Mouse (Mus musculus): ENCODE data around the gene Pkib.

The Pkib gene

DNA sequence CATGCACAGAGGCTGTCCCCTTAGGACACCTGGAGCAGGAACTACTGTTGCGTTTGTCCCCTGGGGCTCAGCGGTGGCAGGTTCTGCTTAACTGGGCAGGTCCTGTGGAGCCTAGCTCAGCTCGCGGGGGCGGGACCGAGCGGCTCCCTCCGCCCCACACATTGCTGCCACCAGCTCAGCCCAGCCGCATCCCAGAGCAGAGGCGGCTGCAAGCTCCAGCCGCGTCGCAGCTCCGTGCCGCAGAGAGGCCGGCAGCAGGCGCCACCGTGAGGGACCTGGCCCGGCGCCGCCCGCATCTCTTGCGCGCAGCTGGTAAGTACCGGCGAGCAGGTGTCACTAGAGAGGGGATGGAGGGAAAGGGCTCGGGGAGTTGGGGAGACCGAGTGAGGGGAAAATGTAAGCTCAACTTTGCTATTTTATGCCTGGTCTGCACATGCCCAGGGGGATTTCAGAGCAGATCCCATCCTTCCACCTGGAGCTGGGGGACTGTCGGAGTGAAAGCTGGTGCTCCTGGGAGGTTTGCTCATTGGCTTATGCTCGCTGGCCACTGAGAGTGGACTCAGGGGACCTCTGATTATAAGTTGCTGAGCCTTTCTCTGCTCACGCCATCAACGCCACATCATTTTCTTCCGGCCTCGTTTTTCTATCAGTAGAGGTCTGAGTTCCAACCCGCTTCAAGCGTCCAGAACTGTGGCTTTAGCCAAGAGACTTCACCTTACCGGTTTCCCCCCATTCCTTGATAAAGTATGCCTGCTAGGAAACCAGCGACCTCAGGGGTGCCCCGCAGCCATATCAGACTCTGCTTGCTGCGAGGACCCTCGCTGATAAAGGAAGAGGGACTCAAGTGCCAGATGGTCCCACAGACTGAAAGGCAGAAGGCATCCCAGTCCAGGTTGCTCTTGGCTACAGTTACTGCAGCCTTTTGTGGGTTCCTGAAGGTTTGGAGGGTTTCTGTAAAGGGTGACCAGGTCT lies at the start of gene Pkib:
Gene Pkib, plus strand, starts transcription at position 86 of the 972 bp plus-strand sequence.
- DNase-seq (ENCODE audit: low read depth, low spot score): peak; percentile 24

DNA sequence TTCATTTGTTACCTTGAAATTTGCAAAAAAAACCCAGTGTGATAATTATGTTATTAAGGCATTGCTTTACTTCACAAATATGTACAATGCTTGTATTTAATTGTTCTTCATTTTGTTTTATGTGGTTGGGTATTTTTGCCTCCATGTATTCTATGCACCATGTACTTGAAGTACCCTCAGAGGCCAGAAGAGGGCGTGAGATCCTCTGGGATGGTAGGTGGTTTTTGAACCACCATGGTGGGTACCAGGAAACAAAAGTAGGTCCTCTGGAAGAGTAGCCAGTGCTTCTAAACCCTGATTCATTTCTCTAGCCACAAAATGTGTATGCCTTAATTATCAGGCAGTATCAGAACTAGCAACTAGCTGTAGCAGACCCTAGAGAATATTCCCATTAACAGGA lies 47.9 kb upstream of the Pkib start:
- no peak for DNase-seq (ENCODE audit: low read depth, low spot score)

DNA sequence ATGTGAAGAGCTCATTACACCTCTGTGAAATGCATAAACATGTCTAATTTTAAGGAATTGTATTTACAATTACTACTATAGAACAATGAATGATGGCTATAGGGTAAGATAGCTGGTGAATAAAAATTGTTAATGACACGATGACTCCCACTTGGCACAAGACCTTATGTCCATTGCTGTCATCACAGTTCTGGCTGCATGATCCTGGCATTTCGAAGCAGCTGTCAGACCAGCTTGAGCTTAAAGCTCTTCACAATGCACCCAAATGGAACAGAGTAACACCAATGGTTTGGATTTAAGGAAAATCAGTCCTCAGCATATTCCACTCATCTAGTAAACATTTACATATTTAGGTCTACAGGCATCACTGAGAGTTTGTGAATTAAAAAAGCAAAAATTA lies 37.5 kb upstream of the Pkib start:
- DNase-seq (ENCODE audit: low read depth, low spot score): no peak

- DNase-seq (ENCODE audit: low read depth, low spot score): no peak
Measured at GRCm38 (mm10) chr10:57597172-57597571, 34.6 kb upstream of the Pkib start.

DNA sequence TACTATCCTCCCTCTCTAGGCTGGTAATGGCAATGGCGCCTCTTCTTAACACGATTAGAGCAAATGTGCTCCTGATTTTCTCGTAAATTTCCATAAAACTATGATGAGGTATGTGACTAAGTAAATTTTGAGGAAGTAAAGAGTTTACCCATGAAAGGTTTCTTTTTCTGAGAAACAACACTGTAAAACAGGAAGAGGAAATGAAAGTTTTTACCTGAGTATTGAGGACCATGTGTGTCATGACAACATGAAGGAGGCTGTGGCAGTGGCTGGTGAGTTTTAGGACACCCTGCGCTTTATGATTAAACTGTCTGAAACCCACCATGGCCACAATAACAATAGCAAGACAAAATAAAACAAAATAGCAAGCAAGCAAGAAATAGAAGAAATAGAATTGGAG lies 28.8 kb upstream of the Pkib start:
- no peak for DNase-seq (ENCODE audit: low read depth, low spot score)

DNA sequence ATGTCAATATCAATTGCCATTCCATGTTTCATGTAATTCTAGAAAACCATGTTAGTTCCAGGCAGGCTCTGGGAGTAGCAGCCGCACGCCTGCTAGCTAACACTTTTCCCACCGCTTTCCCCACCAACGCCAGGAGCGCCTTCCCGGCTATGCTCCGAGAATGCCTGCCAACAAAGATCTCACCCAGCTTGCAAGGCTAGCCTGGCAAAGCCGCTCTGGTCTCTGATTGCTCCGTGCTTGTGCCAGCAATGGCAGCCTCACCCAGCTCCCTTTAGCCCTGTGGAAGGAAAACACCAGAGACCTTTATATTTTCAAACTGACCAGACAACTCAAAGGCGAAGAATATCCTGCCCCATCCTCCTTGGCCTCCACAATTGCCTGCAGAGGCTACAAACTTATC lies 8.5 kb upstream of the Pkib start:
- DNase-seq (ENCODE audit: low read depth, low spot score): no peak

GRCm38 (mm10) chr10:57627773-57628172 lies 4.0 kb upstream of the Pkib start:
- no peak for DNase-seq (ENCODE audit: low read depth, low spot score)

DNA sequence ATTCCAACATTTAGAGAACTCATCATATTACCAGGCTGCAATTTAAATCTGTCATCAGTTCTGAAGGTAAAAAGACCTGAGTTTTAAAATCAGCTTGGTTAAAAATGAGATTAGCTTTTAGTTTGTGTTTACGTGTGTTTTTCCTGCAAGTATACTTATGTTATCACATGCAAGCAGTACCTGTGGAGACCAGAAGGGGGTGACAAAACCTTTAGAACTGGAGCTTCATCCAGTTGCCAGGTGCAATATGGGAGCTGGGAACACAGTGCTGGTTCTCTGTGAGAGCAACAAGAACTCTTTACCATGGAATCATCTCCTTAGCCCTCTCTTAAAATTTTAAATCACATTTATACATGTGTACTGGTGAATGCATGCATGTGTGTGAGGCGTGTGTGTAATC lies 1.2 kb upstream of the Pkib start:
- DNase-seq (ENCODE audit: low read depth, low spot score): no peak

DNA sequence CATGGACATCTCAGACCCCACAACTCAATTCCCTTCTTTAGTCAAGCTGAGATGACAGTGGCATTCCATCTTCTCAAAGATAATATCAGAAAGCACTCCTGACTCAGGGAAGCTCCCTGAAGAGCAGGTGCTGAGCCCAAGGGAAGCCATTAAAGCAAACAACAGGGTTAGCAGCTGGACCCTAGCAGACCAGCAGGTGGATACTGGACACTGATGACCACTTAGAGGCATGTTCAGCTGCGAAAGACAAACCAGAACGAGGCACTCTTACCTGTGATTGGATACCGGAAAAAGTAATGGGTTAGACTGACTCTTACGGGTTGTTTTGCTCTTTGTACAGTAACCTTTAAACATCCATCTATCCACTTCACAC lies 1.1 kb downstream of the Pkib start:
- no peak for DNase-seq (ENCODE audit: low read depth, low spot score)

- DNase-seq (ENCODE audit: low read depth, low spot score): no peak
Measured at GRCm38 (mm10) chr10:57636970-57637369, 5.2 kb downstream of the Pkib start.

- no peak for DNase-seq (ENCODE audit: low read depth, low spot score)
Measured at GRCm38 (mm10) chr10:57638250-57638649, 6.5 kb downstream of the Pkib start.

DNA sequence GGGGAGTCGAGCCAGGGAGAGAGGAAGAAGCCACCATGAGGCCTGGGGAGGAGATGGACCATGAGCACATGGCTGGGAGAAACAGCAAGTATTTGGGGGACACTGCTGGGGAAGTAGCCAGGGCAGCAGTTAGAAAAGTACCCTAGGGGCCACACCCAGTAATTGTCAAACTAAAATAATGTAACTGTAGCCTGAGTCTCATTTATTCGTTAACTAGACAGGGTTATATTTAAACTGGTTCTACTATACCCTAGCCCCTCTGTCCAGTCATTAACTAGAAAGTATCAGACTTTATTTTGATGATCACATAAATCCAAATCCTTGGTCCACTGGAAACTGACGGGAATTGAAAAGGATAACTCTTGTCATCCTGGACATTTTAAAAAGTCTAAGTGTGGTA lies 7.8 kb downstream of the Pkib start:
- DNase-seq (ENCODE audit: low read depth, low spot score): no peak

DNA sequence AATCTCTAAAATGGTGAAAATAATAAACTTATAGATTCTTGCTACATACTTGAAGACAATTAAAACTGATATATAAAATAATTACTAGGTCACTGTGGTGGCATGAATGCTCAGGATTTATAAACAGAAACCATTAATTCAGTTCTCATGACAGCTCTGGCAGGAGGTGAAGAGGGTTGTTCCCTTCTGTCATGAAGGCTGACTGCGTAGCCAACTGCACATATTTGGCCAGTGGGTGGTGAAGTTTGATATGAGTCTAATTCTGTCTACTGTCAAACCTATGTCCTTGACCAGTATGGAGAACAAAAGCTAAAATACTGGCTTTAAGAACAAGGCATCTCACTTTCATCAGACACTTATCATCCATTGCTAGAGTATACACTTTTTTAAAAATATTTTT lies 21.5 kb downstream of the Pkib start:
- DNase-seq (ENCODE audit: low read depth, low spot score): no peak

DNA sequence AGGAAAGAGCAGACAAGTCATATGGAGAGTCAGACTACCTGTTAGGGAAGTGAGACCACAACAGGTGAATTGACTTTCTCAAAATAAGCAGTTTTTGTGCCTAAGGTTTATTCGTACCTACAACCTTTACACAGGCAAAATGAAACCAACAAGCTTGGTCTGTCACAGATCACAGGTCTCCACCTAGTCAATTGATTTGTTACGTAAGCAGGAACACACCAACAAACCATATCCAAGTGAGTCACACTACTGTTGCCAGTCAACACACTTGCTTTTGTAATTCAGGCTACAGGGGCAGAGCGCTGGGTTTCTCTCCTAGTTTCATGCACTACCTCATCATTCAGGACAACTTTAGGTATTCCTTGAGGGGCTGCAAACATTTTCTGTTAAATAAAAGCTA lies 28.7 kb downstream of the Pkib start:
- DNase-seq (ENCODE audit: low read depth, low spot score): no peak

DNA sequence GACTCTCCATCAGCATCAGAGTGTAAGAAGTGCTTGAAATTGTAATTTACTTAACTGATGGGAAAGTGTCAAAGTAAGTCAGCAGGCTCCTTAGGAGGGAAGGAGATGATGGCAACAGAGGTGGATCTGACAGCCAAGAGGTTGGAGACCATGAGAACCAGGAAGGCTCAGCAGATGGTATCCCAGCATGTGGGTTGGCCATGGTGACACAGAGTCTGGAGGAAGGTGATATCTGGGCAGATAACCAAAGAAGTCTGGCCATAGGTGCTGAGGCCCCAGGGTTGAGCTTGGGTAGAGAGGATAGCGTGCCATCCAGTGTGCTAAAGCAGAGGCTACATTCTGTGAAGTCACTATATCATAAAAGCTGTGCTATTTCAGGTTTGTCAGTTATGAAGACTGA lies 32.0 kb downstream of the Pkib start:
- no peak for DNase-seq (ENCODE audit: low read depth, low spot score)

GRCm38 (mm10) chr10:57664253-57664652 lies 32.5 kb downstream of the Pkib start:
- no peak for DNase-seq (ENCODE audit: low read depth, low spot score)

DNA sequence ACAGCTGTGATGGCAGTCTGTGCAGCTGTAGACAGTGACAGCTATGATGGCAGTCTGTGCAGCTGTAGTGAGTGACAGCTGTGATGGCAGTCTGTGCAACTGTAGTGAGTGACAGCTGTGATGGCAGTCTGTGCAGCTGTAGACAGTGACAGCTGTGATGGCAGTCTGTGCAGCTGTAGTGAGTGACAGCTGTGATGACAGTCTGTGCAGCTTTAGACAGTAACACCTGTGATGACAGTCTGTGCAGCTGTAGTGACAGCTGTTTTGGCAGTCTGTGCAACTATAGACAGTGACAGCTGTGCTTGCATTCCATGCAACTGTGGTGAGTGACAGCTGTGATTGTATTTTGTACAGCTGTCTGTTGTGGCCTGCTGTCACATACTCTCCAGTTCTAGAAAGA lies 44.0 kb downstream of the Pkib start:
- no peak for DNase-seq (ENCODE audit: low read depth, low spot score)

DNA sequence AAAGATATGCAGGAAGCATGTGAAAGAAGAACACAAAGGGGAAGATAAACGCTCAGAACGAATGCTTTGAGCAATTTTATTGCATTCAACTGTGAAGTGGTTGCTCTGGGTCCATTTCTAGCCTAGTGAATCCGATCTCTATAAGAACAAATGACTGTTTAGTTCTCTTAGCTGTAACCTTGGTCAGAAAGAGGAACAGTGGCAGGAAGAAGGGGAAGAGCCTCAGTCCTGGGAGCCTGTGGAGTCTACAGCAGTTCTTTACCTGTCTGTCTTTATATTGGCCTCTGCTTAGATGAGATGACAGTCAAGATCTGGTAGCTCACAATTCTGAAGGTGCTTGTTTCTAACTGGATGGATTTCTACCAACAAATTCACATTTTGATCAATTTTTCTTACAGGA lies 56.2 kb downstream of the Pkib start:
- DNase-seq (ENCODE audit: low read depth, low spot score): no peak

DNA sequence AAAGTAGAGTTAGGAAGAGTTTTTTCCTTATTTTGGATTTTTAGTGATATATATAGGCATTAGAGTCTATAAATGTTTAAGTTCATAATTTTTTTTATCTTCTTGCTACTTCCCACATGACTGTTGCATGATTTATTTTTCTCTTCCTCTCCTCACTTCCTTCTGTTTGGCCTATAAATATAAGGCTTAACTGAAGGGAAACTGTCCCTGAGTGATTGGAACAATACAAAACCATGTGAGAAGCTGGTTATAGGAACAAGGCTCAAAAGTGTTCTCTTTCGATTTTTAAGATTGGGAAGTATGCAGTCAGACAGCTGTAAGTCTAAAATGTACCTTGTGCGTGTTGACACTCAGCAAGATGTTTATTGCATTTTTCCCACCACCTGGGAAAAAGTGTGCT lies 58.4 kb downstream of the Pkib start:
- DNase-seq (ENCODE audit: low read depth, low spot score): no peak

DNA sequence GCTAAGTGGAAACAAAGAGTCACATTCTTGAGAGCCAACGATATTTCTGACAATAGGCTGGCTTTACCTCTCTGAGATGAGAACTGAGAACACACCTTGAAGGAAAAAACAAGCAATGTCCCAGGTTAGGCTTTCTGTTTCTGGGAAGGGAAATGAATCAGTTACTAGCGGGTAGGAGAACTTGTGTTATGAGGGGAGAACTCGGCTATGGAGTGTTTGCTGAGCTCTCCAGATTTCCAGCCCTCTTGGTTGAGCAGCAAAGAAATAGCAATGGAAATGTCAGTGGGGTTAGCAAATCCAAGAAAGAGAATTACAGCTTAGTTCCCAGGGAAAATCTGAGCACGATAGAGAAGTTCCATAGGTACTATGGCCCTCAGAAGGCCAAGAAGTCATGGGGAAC lies 70.5 kb downstream of the Pkib start:
- no peak for DNase-seq (ENCODE audit: low read depth, low spot score)

- no peak for DNase-seq (ENCODE audit: low read depth, low spot score)
Measured at GRCm38 (mm10) chr10:57721035-57721434, 89.3 kb downstream of the Pkib start.

GRCm38 (mm10) chr10:57722363-57722762 lies 90.6 kb downstream of the Pkib start:
- no peak for DNase-seq (ENCODE audit: low read depth, low spot score)

GRCm38 (mm10) chr10:57727666-57728065 lies 95.9 kb downstream of the Pkib start:
- DNase-seq (ENCODE audit: low read depth, low spot score): no peak

DNA sequence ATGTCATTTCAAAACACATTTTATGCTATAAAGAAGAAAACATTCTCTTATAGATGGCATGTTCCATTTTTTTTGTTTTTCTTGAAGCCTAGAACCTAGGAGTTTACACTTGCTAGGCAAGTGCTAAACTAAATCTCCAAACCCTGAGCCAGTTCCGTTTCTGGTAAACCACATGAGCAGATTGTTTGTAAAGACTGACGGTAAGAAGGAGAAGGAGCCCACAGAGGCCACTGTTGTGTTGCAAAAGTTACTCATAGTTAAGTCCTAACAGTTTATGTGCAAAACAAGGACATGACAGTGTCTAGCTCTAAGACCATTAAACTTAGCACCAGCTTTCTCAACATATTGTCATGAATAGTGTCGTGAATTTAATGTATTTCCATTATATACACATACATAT lies 99.9 kb downstream of the Pkib start:
- no peak for DNase-seq (ENCODE audit: low read depth, low spot score)

All from retina, postnatal 7 days (tissue).